Mouse (Mus musculus) G1E (cell line): ENCODE results near the gene Ino80b. TPM values are rescaled to one million over a fixed set of nuclear protein-coding genes. Genes with fewer than 3 reads are reported as not detected.

ENCODE experiments used
- ATAC-seq: 2 replicates; pipeline ENCODE4 v1.8.0; 2016; ENCODE audit warnings: mild to moderate bottlenecking; ENCODE audit not compliant: insufficient number of reproducible peaks, poor library complexity, low FRiP score, severe bottlenecking; ENCODE audit errors: extremely low read depth
- DNase-seq: peaks from one replicate; pipeline ENCODE4 v3.0.0; 2012; ENCODE audit warnings: low spot score
- H3K27me3 ChIP-seq: 2 replicates; pipeline ENCODE4 v1.6.1; 2012; ENCODE audit warnings: mild to moderate bottlenecking, low read length, inconsistent platforms; ENCODE audit not compliant: insufficient read depth
- H3K36me3 ChIP-seq: replicated peaks from 2 replicates; pipeline ENCODE3; 2012; ENCODE audit warnings: mild to moderate bottlenecking, inconsistent platforms
- H3K4me1 ChIP-seq: 2 replicates; pipeline ENCODE4 v1.6.1; 2012; ENCODE audit warnings: low read depth, low read length, inconsistent platforms, mixed read lengths; ENCODE audit not compliant: insufficient read depth
- H3K4me3 ChIP-seq: 2 replicates; pipeline ENCODE4 v1.5.1; 2012; ENCODE audit warnings: low read depth, mild to moderate bottlenecking, inconsistent platforms, low read length, moderate library complexity, mixed read lengths
- H3K9me3 ChIP-seq: replicated peaks from 2 replicates; pipeline ENCODE4 v1.6.1; 2012; ENCODE audit warnings: inconsistent platforms
- CTCF ChIP-seq: IDR thresholded peaks from 2 replicates; pipeline ENCODE4 v1.5.1; 2012; ENCODE audit warnings: low read depth, low read length, inconsistent platforms, mixed read lengths
- GATA1 ChIP-seq: IDR thresholded peaks from 2 replicates; pipeline ENCODE4 v1.6.1; 2012; ENCODE audit warnings: borderline replicate concordance, low read length, inconsistent platforms, mixed read lengths
- GATA2 ChIP-seq: IDR thresholded peaks from 2 replicates; pipeline ENCODE4 v1.6.1; 2012; ENCODE audit warnings: low read depth, low read length, inconsistent platforms, borderline replicate concordance
- POLR2AphosphoS5 ChIP-seq: IDR thresholded peaks from 2 replicates; pipeline ENCODE4 v1.6.1; 2012; ENCODE audit warnings: low read depth, low read length, inconsistent platforms; ENCODE audit not compliant: insufficient replicate concordance
- TAL1 ChIP-seq: conservative IDR thresholded peaks from 2 replicates; pipeline ENCODE4 v1.6.1; 2012; ENCODE audit warnings: low read depth, low read length, inconsistent platforms, mixed read lengths
- polyA plus RNA-seq: library from polyadenylated mRNA; stranded (reverse); fragments of >175 nt; gene quantifications from 2 replicates; pipeline ENCODE4 v1.2.3, GENCODE M21; 2012
- total RNA-seq, 2 experiments: library from RNA; stranded (forward) in 1 of 2; stranded (reverse) in 1 of 2; fragments of 200-1000 nt in 1 of 2; fragments of >200 nt in 1 of 2; fragmentation: Nextera tagmentation in 1 of 2; gene quantifications; 2 replicates each; pipeline ENCODE4 v1.2.3; 2014 to 2017

The Ino80b gene
- total and polyA plus RNA-seq, 3 experiments, result 19.7 to 121 (median 21.1) TPM

- Histone ChIP-seq H3K9me3 (no peaks in the 10 kb centered on the region), H3K36me3 (peaks cover 10% of the 10 kb centered on the region), H3K4me1 (peaks cover 32% of the 10 kb centered on the region), H3K27me3 (no peaks in the 10 kb centered on the region; the same call in 1 of the 2 replicates), H3K4me3 (no peak overlapping the region)
- no peak for DNase-seq
- ATAC-seq, result no peak
- TF ChIP-seq CTCF, result no peak
- TF ChIP-seq GATA2, result no peak
- no peak for TF ChIP-seq GATA1
- no peak for TF ChIP-seq TAL1
- no peak for TF ChIP-seq POLR2AphosphoS5
Measured at GRCm38 (mm10) chr6:83131469-83132034, 6.3 kb upstream of the Ino80b start.

- ATAC-seq, result no peak
- H3K36me3 ChIP-seq, result peaks cover 15% of the 10 kb centered on the region
- H3K4me3 ChIP-seq, result no peak overlapping the region
- DNase-seq, result no peak
- no peaks in the 10 kb centered on the region for H3K9me3 ChIP-seq
- H3K4me1 ChIP-seq, result peaks cover 43% of the 10 kb centered on the region
- TF ChIP-seq CTCF (peak; percentile 31; the same call in 1 of the 2 replicates), POLR2AphosphoS5 (no peak)
- no peaks in the 10 kb centered on the region; the same call in 1 of the 2 replicates for H3K27me3 ChIP-seq
Measured at GRCm38 (mm10) chr6:83127419-83127818, 2.2 kb upstream of the Ino80b start.

- no peak for TF ChIP-seq CTCF
- no peak for TF ChIP-seq GATA1
- TF ChIP-seq TAL1, result no peak
- no peak for TF ChIP-seq GATA2
- no peak for TF ChIP-seq POLR2AphosphoS5
- no peak for ATAC-seq
- H3K36me3 ChIP-seq, result peaks cover 25% of the 10 kb centered on the region
- peaks cover 50% of the 10 kb centered on the region for H3K4me1 ChIP-seq
- peak overlapping the region; percentile 77 for H3K4me3 ChIP-seq
- DNase-seq, result peak; percentile 57
- H3K27me3 ChIP-seq, result no peaks in the 10 kb centered on the region
- H3K9me3 ChIP-seq, result no peaks in the 10 kb centered on the region
Measured at GRCm38 (mm10) chr6:83124851-83125312, 349 bp downstream of the Ino80b start.

GRCm38 (mm10) chr6:83122961-83123360, 2.3 kb downstream of the Ino80b start:
- TF ChIP-seq CTCF (no peak), GATA2 (no peak), GATA1 (no peak), TAL1 (no peak), POLR2AphosphoS5 (no peak)
- Histone ChIP-seq H3K4me1 (peaks cover 69% of the 10 kb centered on the region), H3K27me3 (no peaks in the 10 kb centered on the region), H3K4me3 (no peak overlapping the region; the same call in 1 of the 2 replicates), H3K9me3 (no peaks in the 10 kb centered on the region), H3K36me3 (peaks cover 44% of the 10 kb centered on the region)
- no peak for DNase-seq
- ATAC-seq, result no peak

GRCm38 (mm10) chr6:83121863-83122710, 3.1 kb downstream of the Ino80b start:
- no peak for DNase-seq
- no peak for ATAC-seq
- Histone ChIP-seq H3K36me3 (peaks cover 53% of the 10 kb centered on the region), H3K27me3 (no peaks in the 10 kb centered on the region), H3K4me3 (peak overlapping the region; percentile 80), H3K4me1 (peaks cover 78% of the 10 kb centered on the region), H3K9me3 (no peaks in the 10 kb centered on the region)
- TF ChIP-seq GATA2, result no peak
- TF ChIP-seq TAL1, result no peak
- no peak for TF ChIP-seq POLR2AphosphoS5
- no peak for TF ChIP-seq CTCF
- no peak for TF ChIP-seq GATA1

- H3K9me3 ChIP-seq, result no peaks in the 10 kb centered on the region
- H3K4me3 ChIP-seq, result peak within 1 kb of the TSS; percentile 80
- peak; percentile 93 for ATAC-seq
- peaks cover 61% of the 10 kb centered on the region for H3K36me3 ChIP-seq
- peak; percentile 99 for DNase-seq
- TF ChIP-seq GATA1, result no peak
- TF ChIP-seq CTCF, result no peak
- TF ChIP-seq TAL1, result no peak
- TF ChIP-seq POLR2AphosphoS5, result 0 out of 2 replicates have a peak, but pooled peaks have one; percentile 52
- peaks cover 84% of the 10 kb centered on the region for H3K4me1 ChIP-seq
- H3K27me3 ChIP-seq, result no peaks in the 10 kb centered on the region
Measured at GRCm38 (mm10) chr6:83120930-83121862, 4.0 kb downstream of the Ino80b start, which contains the start of gene Wbp1. Gene Wbp1, minus strand, starts transcription at chr6:83121559.
